Mouse (Mus musculus): Measurements from ENCODE around the gene Inhbb. TPM values are rescaled to one million over a fixed set of nuclear protein-coding genes. Genes with fewer than 3 reads are reported as not detected.
A peak's percentile ranks its signal among the peaks of the same experiment; 100 is the strongest.

Gene Inhbb
- total RNA-seq, 2 experiments from 2014 or later, result 4.9 to 5.0 TPM

GRCm38 (mm10) chr1:119420189-119420983, 1.7 kb downstream of the Inhbb start:
- DNase-seq (ENCODE audit: low spot score in 2 of 2), result peak in 1 of 2 experiments; percentile 37

DNA sequence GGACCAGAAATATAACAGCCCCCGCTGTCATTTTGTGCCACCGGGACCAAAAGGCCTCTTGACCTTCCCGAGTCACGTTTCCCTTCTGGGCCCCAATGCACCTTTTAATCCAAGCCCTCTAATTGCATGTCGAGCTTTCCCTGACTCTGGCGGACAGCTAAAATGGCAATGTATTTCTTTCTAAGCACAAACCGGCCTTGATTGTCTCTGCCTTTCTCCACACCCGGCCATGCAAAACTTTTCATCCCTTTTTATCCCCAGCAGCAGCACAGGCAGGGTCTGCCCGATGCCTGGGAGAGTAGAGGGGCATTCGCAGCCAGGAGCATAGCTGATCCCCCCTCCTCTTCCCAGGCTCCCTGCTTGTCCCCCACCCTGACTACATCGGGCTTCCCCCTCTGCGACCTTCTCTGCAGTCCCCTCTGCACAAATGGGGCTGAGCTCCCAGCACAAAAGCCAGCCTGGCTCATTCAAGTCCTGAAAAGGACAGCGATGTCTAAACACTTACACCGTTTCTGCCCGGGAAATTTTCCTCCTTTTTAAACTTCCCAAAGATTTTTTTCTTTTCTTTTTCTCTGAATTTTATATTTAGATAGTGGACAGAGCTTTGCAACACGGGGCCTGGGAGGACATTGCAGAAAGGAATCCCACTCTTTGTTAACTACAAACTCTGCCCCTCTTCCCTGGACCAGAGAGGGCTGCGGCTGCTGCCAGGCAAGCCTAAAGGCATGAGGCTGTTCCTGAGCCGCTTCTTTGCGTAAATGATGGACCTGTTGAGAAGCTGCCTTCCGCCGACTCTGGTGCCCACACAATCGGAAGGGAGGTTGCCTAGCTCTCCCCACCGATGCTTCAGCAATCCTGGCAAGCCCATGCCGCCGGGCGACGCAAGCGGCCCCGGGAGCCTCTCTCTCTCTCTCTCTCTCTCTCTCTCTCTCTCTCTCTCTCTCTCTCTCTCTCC, 2.6 kb downstream of the Inhbb start:
- DNase-seq (ENCODE audit: low spot score in 2 of 2), result peak; percentile 20 to 35

- DNase-seq (ENCODE audit: low spot score in 2 of 2), result no peak
These were observed 4.1 kb downstream of the Inhbb start for GRCm38 (mm10) chr1:119417991-119418390.

DNA sequence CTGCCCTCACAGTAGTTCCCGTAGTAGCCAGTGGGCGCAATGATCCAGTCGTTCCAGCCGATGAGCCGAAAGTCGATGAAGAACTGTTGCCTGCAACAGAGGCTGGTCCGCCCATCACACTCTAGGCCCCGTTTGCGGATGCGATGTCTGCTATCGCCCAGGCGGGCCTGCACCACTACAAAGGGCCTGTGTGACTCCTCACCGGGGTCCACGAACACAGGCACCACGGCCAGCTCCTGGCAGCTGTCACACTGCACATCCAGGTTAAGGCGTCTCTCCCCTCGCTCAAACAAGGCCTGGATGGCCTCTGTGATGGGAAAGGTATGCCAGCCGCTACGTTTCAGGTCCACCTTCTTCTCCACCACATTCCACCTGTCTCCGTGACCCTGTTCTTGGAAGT, 4.5 kb downstream of the Inhbb start:
- DNase-seq (ENCODE audit: low spot score in 2 of 2), result no peak

DNA sequence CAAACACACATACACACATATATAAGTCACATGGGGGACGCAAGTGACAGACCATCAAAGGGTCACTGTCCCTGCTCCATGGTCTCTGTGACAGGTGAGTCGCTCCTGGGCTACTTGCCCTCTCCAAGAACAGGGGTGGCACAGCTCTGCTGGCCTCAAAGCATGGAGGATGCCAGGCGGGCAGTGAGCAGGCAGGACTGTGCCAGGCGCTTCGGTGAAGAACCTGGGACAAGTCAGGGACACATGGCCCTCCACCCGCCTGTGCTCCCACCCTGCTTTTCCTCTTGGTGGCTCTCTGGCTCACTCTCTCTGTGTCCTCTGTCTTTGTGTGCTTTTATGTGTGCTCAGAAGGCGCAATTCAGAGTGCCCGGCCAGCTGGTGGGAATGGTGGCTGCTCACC, 5.4 kb downstream of the Inhbb start:
- DNase-seq (ENCODE audit: low spot score in 2 of 2), result no peak

GRCm38 (mm10) chr1:119416177-119416576, 5.9 kb downstream of the Inhbb start:
- no peak for DNase-seq (ENCODE audit: low spot score in 2 of 2)

DNA sequence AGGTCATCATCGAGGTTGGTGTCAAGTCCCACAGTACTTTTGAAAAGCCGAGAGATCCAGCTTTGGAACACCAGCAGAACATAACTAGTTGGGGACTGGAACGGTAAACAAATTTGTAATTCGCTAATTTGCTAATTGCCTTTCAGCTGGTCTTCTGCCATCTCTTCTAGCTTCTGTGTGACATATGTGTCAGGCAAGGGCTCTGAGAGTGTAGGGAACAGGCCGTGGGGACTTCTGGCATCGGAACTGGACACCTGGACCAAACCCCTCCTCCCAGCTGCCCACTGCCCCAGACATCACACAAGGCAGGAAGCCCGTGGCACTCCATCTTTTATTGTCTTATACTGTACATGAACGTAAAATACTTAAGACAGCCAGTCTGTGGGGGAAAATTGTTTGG, 6.9 kb downstream of the Inhbb start:
- no peak for DNase-seq (ENCODE audit: low spot score in 2 of 2)

- DNase-seq (ENCODE audit: low spot score in 2 of 2), result no peak
These were observed 11.4 kb downstream of the Inhbb start for GRCm38 (mm10) chr1:119410661-119411060.

DNA sequence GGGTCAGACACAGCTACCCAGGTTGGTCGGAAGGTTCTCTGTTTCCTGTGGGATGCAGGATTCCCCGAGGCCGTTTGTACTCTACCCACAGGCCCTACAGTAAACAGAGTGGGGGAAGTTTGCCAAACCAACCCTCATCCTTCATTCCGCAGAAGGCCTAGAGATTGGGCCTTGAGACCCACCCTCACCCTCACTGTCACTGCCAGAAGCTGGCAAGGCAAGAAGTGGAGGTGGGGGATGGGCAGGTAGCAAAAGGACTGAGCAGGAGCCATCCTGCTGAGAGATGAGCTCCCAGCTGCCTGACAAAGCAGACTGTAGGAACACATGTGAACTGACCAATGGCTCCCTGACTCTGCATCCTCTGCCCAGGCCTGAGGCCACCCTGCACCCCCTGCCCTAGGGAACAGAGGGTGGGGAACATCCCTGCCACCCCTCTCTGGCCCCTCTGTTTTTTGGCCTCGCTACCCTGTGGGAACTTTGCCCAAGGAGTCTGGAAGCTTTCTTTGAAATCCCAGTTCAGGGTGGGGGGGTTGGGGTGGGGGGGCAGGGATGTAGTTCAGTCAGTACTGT, 12.4 kb downstream of the Inhbb start:
- no peak for DNase-seq (ENCODE audit: low spot score in 2 of 2)

DNA sequence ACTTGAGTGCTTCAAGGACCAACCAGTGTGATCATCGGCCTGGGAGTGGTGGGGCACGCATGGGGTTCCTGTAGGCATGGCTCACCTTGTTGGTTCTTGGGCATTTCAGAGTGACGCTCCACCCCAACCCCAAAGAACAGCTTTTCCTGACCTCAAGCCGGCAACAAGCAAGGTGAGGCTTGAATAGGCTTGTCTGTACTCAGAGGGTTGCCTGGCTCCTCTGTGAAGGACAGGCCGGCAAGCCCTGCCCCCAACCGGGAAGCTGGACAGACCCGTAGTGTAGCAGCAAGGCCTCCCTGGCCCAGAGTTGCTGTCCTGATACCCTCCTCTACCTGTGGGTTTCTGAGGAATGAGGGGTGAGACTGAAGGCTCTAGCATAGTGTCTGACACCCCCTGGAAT, 12.9 kb downstream of the Inhbb start:
- no peak for DNase-seq (ENCODE audit: low spot score in 2 of 2)

GRCm38 (mm10) chr1:119407691-119408315, 14.2 kb downstream of the Inhbb start:
- DNase-seq (ENCODE audit: low spot score in 2 of 2), result no peak

GRCm38 (mm10) chr1:119404798-119405197, 17.2 kb downstream of the Inhbb start:
- DNase-seq (ENCODE audit: low spot score in 2 of 2), result no peak

- no peak for DNase-seq (ENCODE audit: low spot score in 2 of 2)
These were observed 17.7 kb downstream of the Inhbb start for GRCm38 (mm10) chr1:119404341-119404740.

DNA sequence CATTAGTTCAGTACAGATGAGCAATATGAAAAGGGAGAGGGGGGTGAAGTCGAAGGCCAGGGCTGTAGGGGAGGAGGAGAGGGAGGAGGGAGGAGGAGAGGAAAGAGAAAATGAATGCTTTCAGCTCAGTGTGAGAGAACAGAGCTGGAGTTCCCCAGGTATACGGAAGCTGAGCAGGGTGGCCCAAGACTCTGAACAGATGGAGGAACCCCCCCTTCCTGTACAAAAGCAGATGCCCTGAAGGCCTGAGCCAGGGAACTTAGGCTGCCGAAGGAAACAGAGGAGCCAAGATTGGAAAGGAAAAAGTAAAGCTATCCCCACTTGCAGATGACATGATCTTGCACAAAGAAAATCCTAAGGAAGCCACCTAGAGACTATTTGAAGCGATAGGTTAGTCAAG, 20.8 kb downstream of the Inhbb start:
- DNase-seq (ENCODE audit: low spot score in 2 of 2), result no peak

DNA sequence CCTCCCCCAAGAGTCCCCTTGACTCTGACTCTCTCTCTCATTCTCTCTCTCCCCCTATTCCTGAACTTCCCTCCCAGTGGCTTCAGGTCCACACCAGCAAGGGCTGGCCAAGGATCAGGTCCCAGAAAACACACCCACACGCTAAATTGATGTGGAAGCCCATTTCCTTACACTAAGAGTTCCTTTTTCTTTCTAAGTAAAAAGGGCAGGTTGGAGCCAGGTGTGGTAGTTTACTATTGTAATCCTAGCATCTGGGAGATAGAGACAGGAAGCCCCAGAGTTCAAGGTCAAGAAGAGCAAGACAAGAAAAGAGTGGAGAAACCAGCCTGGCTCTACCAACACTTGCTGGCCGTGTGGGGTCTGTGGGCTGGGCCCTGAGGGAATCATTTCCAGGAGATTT, 23.4 kb downstream of the Inhbb start:
- no peak for DNase-seq (ENCODE audit: low spot score in 2 of 2)

DNA sequence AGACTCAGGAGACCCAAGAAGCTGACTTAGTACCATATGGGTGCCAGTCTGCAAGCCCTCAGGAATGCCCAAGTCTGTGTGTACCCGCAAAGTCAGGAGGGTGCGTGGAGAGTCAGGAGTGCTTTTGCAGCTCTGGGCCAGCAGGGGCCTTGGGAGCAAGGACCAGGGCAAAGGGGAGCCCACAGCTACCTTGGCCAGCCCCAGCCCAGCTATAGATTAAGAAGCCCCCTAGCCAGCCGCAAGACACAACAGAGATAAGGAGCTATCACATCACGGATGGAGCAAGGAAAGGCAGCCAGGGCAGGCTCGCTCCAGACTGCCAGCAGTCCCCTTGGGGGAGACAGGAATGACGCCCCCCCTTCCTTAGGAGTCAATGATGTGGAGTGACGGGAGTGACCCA, 24.2 kb downstream of the Inhbb start:
- DNase-seq (ENCODE audit: low spot score in 2 of 2), result no peak

DNA sequence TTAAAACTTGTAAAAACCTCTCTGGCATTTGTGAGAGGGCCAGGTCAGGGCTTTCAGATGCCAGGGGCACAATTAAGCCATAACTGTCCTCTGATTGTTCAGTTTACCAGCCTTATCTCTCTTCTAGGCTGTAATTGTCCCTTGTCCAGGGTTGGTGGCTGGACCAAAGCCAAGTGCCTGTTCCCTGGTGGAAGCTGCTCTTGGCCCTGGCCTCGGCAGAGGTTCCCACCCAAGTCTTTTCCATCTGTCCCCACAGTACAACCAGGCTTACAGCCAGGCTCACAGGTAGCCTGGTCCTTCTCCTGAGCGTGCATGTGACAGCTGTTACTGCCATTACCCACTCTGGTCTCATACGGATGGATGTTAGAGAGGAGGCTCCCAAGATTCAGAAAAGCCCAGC, 30.7 kb downstream of the Inhbb start:
- DNase-seq (ENCODE audit: low spot score in 2 of 2), result no peak

DNA sequence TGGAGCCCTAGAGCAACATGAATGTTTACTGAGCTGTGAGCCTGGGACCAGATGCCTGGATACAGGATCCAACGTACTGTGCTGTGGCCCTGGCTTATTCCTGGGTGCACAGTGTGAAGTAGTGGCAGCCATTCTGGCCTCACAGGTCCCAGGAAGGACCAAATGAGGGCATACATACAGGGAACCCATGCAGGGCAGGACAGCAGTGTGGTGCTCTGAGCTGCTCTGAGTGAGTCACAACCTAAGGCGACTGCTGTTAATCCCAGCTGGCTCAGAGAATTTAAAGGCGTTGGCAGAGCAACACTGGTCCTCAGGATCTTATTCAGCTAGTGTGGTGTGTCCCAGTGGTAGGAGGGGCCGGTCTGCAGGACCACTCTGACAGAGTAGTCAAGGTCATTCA, 31.4 kb downstream of the Inhbb start:
- DNase-seq (ENCODE audit: low spot score in 2 of 2), result no peak

DNA sequence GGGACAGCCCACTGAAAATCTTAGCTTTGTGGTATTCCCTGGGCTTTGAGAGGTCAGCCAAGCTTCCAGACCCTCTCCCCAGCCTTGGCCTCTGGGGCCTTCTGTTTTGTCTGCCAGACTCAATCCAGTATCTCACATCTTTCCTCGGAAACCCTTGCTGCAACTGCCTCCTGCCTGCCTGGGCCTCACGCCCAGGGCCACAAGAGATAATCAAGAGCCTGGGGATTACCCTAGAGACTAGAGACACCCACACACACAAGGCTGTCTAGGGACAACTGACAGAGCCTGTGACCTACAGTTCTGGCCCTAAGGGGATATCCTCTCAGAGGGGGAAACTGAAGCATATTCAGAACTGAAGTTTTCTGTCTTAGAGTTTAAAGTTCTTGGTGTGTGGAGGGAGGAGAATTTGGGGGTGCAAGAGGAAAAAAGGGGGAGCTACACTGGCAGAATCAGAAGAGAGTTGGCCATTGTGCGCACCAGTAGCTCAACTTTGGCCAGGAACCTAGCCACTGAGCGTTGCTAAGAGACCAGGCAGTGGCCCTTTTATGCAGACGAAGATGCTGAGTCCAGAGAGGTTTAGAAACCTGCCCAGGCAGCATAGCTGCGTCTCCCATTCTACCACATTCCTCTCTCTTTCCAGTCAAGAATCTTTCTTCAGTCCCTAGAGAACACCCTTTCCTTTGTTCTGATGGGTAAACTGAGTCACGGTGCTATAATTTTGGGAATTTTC, 32.1 kb downstream of the Inhbb start:
- no peak for DNase-seq (ENCODE audit: low spot score in 2 of 2)

DNA sequence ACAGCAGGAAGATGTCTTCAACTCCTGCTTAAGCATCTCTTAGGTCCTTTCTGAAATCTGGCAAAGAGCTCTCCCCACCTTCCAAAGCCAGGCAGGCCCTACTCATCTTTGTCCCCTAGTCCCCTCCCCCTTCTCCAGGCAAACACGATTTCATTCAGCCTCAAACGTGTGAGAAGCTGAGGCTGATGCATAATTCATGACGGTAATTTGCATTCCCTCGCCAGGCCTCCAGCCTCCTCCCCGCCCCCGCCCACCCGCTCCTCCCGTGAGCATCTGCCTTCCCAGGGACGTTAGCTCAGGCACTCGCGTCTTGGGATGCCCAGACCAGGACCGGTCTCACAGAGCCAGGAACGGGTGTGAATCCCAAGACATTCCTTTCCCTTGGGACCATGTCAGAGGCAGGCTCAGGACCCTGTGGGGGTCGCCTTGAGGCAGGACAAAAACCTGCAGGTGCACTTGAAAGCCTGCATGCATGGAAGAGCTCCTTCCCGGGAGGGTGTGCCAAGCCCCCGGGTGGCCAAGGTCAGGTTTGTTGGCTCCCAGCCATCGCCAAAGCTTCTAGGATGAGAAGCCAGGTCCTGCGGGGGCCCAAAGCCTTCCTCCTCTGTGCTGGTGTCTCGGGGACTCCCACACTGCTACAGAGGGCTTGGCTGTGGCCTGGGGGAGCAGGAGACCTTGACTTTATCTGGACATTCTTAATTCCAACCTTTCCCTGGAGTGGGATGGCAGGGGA, 33.2 kb downstream of the Inhbb start:
- peak; percentile 17 to 47 for DNase-seq (ENCODE audit: low spot score in 2 of 2)

Measured in left cerebral cortex, adult 18-20 months (tissue).